Mouse (Mus musculus) forebrain, embryonic 13.5 days (tissue): ENCODE measurements at regions not wholly inside any gene's neighbourhood (a gene's known extent, or its start where the extent isn't known, plus 50 kb on each side); places are given as distances from the start of the nearest gene placed in this dataset.

ENCODE experiments used
- ATAC-seq: fragments of 200-750 bp; cut with Nextera tagmentation; 2 replicates; pipeline ENCODE4 v1.8.0; 2017
- H3K27ac ChIP-seq: fragments of 300-500 bp; sonication (generic); 2 replicates; pipeline ENCODE4 v1.5.1; 2015; ENCODE audit warnings: inconsistent platforms, mild to moderate bottlenecking, moderate library complexity
- H3K27me3 ChIP-seq: fragments of 300-500 bp; sonication (generic); 2 replicates; pipeline ENCODE4 v1.6.1; 2015; ENCODE audit warnings: mild to moderate bottlenecking, inconsistent platforms
- H3K36me3 ChIP-seq: fragments of 300-500 bp; sonication (generic); 2 replicates; pipeline ENCODE4 v1.6.1; 2015; ENCODE audit warnings: mild to moderate bottlenecking, inconsistent platforms; ENCODE audit not compliant: poor library complexity, severe bottlenecking
- H3K4me1 ChIP-seq: fragments of 300-500 bp; sonication (generic); 2 replicates; pipeline ENCODE4 v1.6.1; 2015; ENCODE audit warnings: inconsistent platforms
- H3K4me2 ChIP-seq: fragments of 300-500 bp; sonication (generic); 2 replicates; pipeline ENCODE4 v1.6.1; 2015; ENCODE audit warnings: inconsistent platforms, mild to moderate bottlenecking, moderate library complexity
- H3K4me3 ChIP-seq: fragments of 300-500 bp; sonication (generic); 2 replicates; pipeline ENCODE4 v1.5.1; 2015; ENCODE audit warnings: mild to moderate bottlenecking, inconsistent platforms
- H3K9ac ChIP-seq: fragments of 300-500 bp; sonication (generic); 2 replicates; pipeline ENCODE4 v1.6.1; 2015; ENCODE audit warnings: mild to moderate bottlenecking, inconsistent platforms
- H3K9me3 ChIP-seq: fragments of 300-500 bp; sonication (generic); replicated peaks from 2 replicates; pipeline ENCODE4 v1.6.1; 2016; ENCODE audit warnings: inconsistent platforms
- WGBS: fragments of 180-500 bp; shearing (Covaris S2); methylation state at CpG from one replicate; pipeline ENCODE4 v1.1.7; 2015; 5-methylcytosine and 5-hydroxymethylcytosine counted together

GRCm38 (mm10) chr3:52739526-52739925 lies 277.5 kb downstream of the Cog6 start:
- no peak overlapping the region for H3K27ac ChIP-seq
- WGBS = 82% methylated on average over 4 of the region's 4 CpGs
- H3K4me1 ChIP-seq = peaks cover 14% of the 10 kb centered on the region
- H3K4me2 ChIP-seq = no peak overlapping the region
- no peak overlapping the region for H3K9ac ChIP-seq
- no peak overlapping the region for H3K4me3 ChIP-seq
- no peaks in the 10 kb centered on the region for H3K36me3 ChIP-seq
- H3K9me3 ChIP-seq = no peaks in the 10 kb centered on the region
- ATAC-seq = no peak
- no peaks in the 10 kb centered on the region for H3K27me3 ChIP-seq

- Histone ChIP-seq H3K36me3 (no peaks in the 10 kb centered on the region), H3K4me3 (no peak overlapping the region), H3K9ac (no peak overlapping the region), H3K27ac (no peak overlapping the region), H3K9me3 (no peaks in the 10 kb centered on the region), H3K4me2 (no peak overlapping the region), H3K27me3 (no peaks in the 10 kb centered on the region), H3K4me1 (peaks cover 14% of the 10 kb centered on the region)
- 65% methylated on average over 5 of the region's 5 CpGs for WGBS
- ATAC-seq = no peak
These were observed 278.7 kb downstream of the Cog6 start for GRCm38 (mm10) chr3:52738386-52738785.

- no peak overlapping the region for H3K27ac ChIP-seq
- H3K4me1 ChIP-seq = peaks cover 7% of the 10 kb centered on the region
- no peaks in the 10 kb centered on the region for H3K27me3 ChIP-seq
- no peaks in the 10 kb centered on the region for H3K9me3 ChIP-seq
- no peaks in the 10 kb centered on the region for H3K36me3 ChIP-seq
- H3K4me2 ChIP-seq = no peak overlapping the region
- WGBS = 97% methylated on average over 7 of the region's 7 CpGs
- no peak overlapping the region for H3K4me3 ChIP-seq
- no peak overlapping the region for H3K9ac ChIP-seq
- ATAC-seq = no peak
These were observed 281.1 kb downstream of the Cog6 start for GRCm38 (mm10) chr3:52735939-52736338.

GRCm38 (mm10) chr3:52731941-52732340 lies 285.1 kb downstream of the Cog6 start:
- no peak for ATAC-seq
- Histone ChIP-seq H3K4me2 (no peak overlapping the region), H3K27me3 (no peaks in the 10 kb centered on the region), H3K36me3 (no peaks in the 10 kb centered on the region), H3K9me3 (no peaks in the 10 kb centered on the region), H3K4me3 (no peak overlapping the region), H3K4me1 (no peaks in the 10 kb centered on the region), H3K9ac (no peak overlapping the region), H3K27ac (no peak overlapping the region)

- ATAC-seq = no peak
- WGBS = 89% methylated on average over 3 of the region's 3 CpGs
These were observed 285.5 kb downstream of the Cog6 start for GRCm38 (mm10) chr3:52731491-52731890.

GRCm38 (mm10) chr3:52729731-52730130 lies 287.3 kb downstream of the Cog6 start:
- no peak overlapping the region for H3K4me2 ChIP-seq
- WGBS = 86% methylated on average over 3 of the region's 3 CpGs

More at GRCm38 (mm10) chr3:52731491-52731890, 285.5 kb downstream of the Cog6 start:
- no peaks in the 10 kb centered on the region for H3K27me3 ChIP-seq
- no peak overlapping the region for H3K4me3 ChIP-seq
- H3K4me2 ChIP-seq = no peak overlapping the region
- no peaks in the 10 kb centered on the region for H3K4me1 ChIP-seq
- no peaks in the 10 kb centered on the region for H3K36me3 ChIP-seq
- H3K9ac ChIP-seq = no peak overlapping the region
- no peak overlapping the region for H3K27ac ChIP-seq
- H3K9me3 ChIP-seq = no peaks in the 10 kb centered on the region

GRCm38 (mm10) chr3:52728860-52729259 lies 288.2 kb downstream of the Cog6 start:
- Histone ChIP-seq H3K4me1 (no peaks in the 10 kb centered on the region), H3K27ac (no peak overlapping the region)
- 84% methylated on average over 6 of the region's 6 CpGs for WGBS

More at GRCm38 (mm10) chr3:52729731-52730130, 287.3 kb downstream of the Cog6 start:
- no peak for ATAC-seq
- Histone ChIP-seq H3K9ac (no peak overlapping the region), H3K4me1 (no peaks in the 10 kb centered on the region), H3K27ac (no peak overlapping the region), H3K4me3 (no peak overlapping the region), H3K27me3 (no peaks in the 10 kb centered on the region), H3K36me3 (no peaks in the 10 kb centered on the region), H3K9me3 (no peaks in the 10 kb centered on the region)

GRCm38 (mm10) chr3:52728426-52728825 lies 288.6 kb downstream of the Cog6 start:
- H3K4me3 ChIP-seq = no peak overlapping the region
- WGBS = 96% methylated on average over 5 of the region's 5 CpGs
- no peak overlapping the region for H3K9ac ChIP-seq
- H3K36me3 ChIP-seq = no peaks in the 10 kb centered on the region
- no peak overlapping the region for H3K4me2 ChIP-seq
- H3K27ac ChIP-seq = no peak overlapping the region
- no peak for ATAC-seq
- no peaks in the 10 kb centered on the region for H3K9me3 ChIP-seq
- H3K27me3 ChIP-seq = no peaks in the 10 kb centered on the region
- no peaks in the 10 kb centered on the region for H3K4me1 ChIP-seq

More at GRCm38 (mm10) chr3:52728860-52729259, 288.2 kb downstream of the Cog6 start:
- Histone ChIP-seq H3K27me3 (no peaks in the 10 kb centered on the region), H3K4me3 (no peak overlapping the region), H3K36me3 (no peaks in the 10 kb centered on the region), H3K9me3 (no peaks in the 10 kb centered on the region), H3K4me2 (no peak overlapping the region), H3K9ac (no peak overlapping the region)
- no peak for ATAC-seq

GRCm38 (mm10) chr3:52724354-52724753 lies 292.7 kb downstream of the Cog6 start:
- ATAC-seq = no peak
- no peaks in the 10 kb centered on the region for H3K4me1 ChIP-seq
- H3K27me3 ChIP-seq = no peaks in the 10 kb centered on the region
- no peak overlapping the region for H3K9ac ChIP-seq
- WGBS = 92% methylated on average over 3 of the region's 3 CpGs
- H3K27ac ChIP-seq = no peak overlapping the region
- H3K36me3 ChIP-seq = no peaks in the 10 kb centered on the region
- H3K4me3 ChIP-seq = no peak overlapping the region
- no peaks in the 10 kb centered on the region for H3K9me3 ChIP-seq
- H3K4me2 ChIP-seq = no peak overlapping the region

- no peak for ATAC-seq
- Histone ChIP-seq H3K27ac (no peak overlapping the region), H3K36me3 (no peaks in the 10 kb centered on the region), H3K9me3 (no peaks in the 10 kb centered on the region), H3K4me2 (no peak overlapping the region), H3K9ac (no peak overlapping the region), H3K4me3 (no peak overlapping the region), H3K4me1 (no peaks in the 10 kb centered on the region), H3K27me3 (no peaks in the 10 kb centered on the region)
- WGBS = 84% methylated on average over 2 of the region's 2 CpGs
These were observed 294.1 kb downstream of the Cog6 start for GRCm38 (mm10) chr3:52722946-52723345.

- ATAC-seq = no peak
- H3K9me3 ChIP-seq = no peaks in the 10 kb centered on the region
- H3K27ac ChIP-seq = no peak overlapping the region
- no peaks in the 10 kb centered on the region for H3K27me3 ChIP-seq
- H3K36me3 ChIP-seq = no peaks in the 10 kb centered on the region
- no peak overlapping the region for H3K9ac ChIP-seq
- H3K4me2 ChIP-seq = no peak overlapping the region
- 85% methylated on average over 3 of the region's 3 CpGs for WGBS
- H3K4me3 ChIP-seq = no peak overlapping the region
- H3K4me1 ChIP-seq = no peaks in the 10 kb centered on the region
These were observed 297.9 kb downstream of the Cog6 start for GRCm38 (mm10) chr3:52719181-52719580.

- Histone ChIP-seq H3K9me3 (no peaks in the 10 kb centered on the region), H3K9ac (no peak overlapping the region), H3K27me3 (no peaks in the 10 kb centered on the region), H3K36me3 (no peaks in the 10 kb centered on the region), H3K4me2 (no peak overlapping the region), H3K27ac (no peak overlapping the region), H3K4me3 (no peak overlapping the region), H3K4me1 (no peaks in the 10 kb centered on the region)
- ATAC-seq = no peak
- WGBS = 81% methylated on average over 5 of the region's 5 CpGs
These were observed 299.7 kb downstream of the Cog6 start for GRCm38 (mm10) chr3:52717324-52717723.

- H3K27me3 ChIP-seq = no peaks in the 10 kb centered on the region
- H3K27ac ChIP-seq = no peak overlapping the region
- no peaks in the 10 kb centered on the region for H3K4me1 ChIP-seq
- no peak overlapping the region for H3K4me3 ChIP-seq
- no peaks in the 10 kb centered on the region for H3K9me3 ChIP-seq
- no peak overlapping the region for H3K4me2 ChIP-seq
- no peaks in the 10 kb centered on the region for H3K36me3 ChIP-seq
- no peak for ATAC-seq
- WGBS = 86% methylated on average over 5 of the region's 5 CpGs
- H3K9ac ChIP-seq = no peak overlapping the region
These were observed 304.9 kb downstream of the Cog6 start for GRCm38 (mm10) chr3:52712151-52712550.
